Mouse (Mus musculus) hindbrain, embryonic 13.5 days (tissue): Measurements from ENCODE around the gene Slc6a17. TPM values are rescaled to one million over a fixed set of nuclear protein-coding genes. Genes with fewer than 3 reads are reported as not detected.
A peak's percentile ranks its signal among the peaks of the same experiment; 100 is the strongest.

Experiments used
- ATAC-seq: fragments of 200-750 bp; cut with Nextera tagmentation; 2 replicates; pipeline ENCODE4 v1.8.0; 2017; ENCODE audit warnings: moderate TSS enrichment; ENCODE audit not compliant: low FRiP score
- H3K27ac ChIP-seq: fragments of 300-500 bp; sonication (generic); 2 replicates; pipeline ENCODE4 v1.5.1; 2015; ENCODE audit warnings: inconsistent platforms, mild to moderate bottlenecking, moderate library complexity
- H3K27me3 ChIP-seq: fragments of 300-500 bp; sonication (generic); 2 replicates; pipeline ENCODE4 v1.6.1; 2015; ENCODE audit warnings: mild to moderate bottlenecking, inconsistent platforms
- H3K36me3 ChIP-seq: fragments of 300-500 bp; sonication (generic); 2 replicates; pipeline ENCODE4 v1.6.1; 2015; ENCODE audit warnings: mild to moderate bottlenecking, inconsistent platforms
- H3K4me1 ChIP-seq: fragments of 300-500 bp; sonication (generic); replicated peaks from 2 replicates; pipeline ENCODE4 v1.6.1; 2015; ENCODE audit warnings: inconsistent platforms
- H3K4me2 ChIP-seq: fragments of 300-500 bp; sonication (generic); 2 replicates; pipeline ENCODE4 v1.6.1; 2015; ENCODE audit warnings: inconsistent platforms, mild to moderate bottlenecking, moderate library complexity
- H3K4me3 ChIP-seq: fragments of 300-500 bp; sonication (generic); 2 replicates; pipeline ENCODE4 v1.5.1; 2015; ENCODE audit warnings: mild to moderate bottlenecking, inconsistent platforms
- H3K9ac ChIP-seq: fragments of 300-500 bp; sonication (generic); 2 replicates; pipeline ENCODE4 v1.6.1; 2015; ENCODE audit warnings: mild to moderate bottlenecking, inconsistent platforms
- H3K9me3 ChIP-seq: fragments of 300-500 bp; sonication (generic); 2 replicates; pipeline ENCODE4 v1.6.1; 2016; ENCODE audit warnings: inconsistent platforms
- WGBS: fragments of 180-500 bp; shearing (Covaris S2); methylation state at CpG from one replicate; pipeline ENCODE4 v1.1.7; 2015; 5-methylcytosine and 5-hydroxymethylcytosine counted together
- polyA plus RNA-seq: library from polyadenylated mRNA; unstranded; fragments of >200 nt; fragmentation: Nextera tagmentation; extraction: Ambion mirVana; gene quantifications from 2 replicates; pipeline ENCODE4 v1.2.1, GENCODE M21; 2015

Gene Slc6a17
- polyA plus RNA-seq, 1 experiment from 2014 or later: 10.6 TPM

- peaks cover 73% of the 10 kb centered on the region for H3K27me3 ChIP-seq
- peak overlapping the region; percentile 62 for H3K4me3 ChIP-seq
- H3K36me3 ChIP-seq: no peaks in the 10 kb centered on the region
- H3K9ac ChIP-seq: peak overlapping the region; percentile 78
- ATAC-seq: peak; percentile 87
- peak overlapping the region; percentile 94 for H3K4me2 ChIP-seq
- H3K4me1 ChIP-seq: peaks cover 22% of the 10 kb centered on the region
- 3% methylated on average over 55 of the region's 55 CpGs for WGBS
- no peaks in the 10 kb centered on the region for H3K9me3 ChIP-seq
- peak overlapping the region; percentile 83 for H3K27ac ChIP-seq
Observed at GRCm38 (mm10) chr3:107516776-107517630, 815 bp downstream of the Slc6a17 start.

GRCm38 (mm10) chr3:107515989-107516388 lies 1.8 kb downstream of the Slc6a17 start:
- Histone ChIP-seq H3K27me3 (peaks cover 73% of the 10 kb centered on the region), H3K4me1 (peaks cover 22% of the 10 kb centered on the region), H3K9ac (no peak overlapping the region), H3K4me2 (peak overlapping the region; percentile 94), H3K9me3 (no peaks in the 10 kb centered on the region), H3K4me3 (0 out of 2 replicates have a peak overlapping the region, but pooled peaks have one; percentile 5), H3K36me3 (no peaks in the 10 kb centered on the region), H3K27ac (no peak overlapping the region)
- WGBS: 75% methylated on average over 4 of the region's 4 CpGs
- no peak for ATAC-seq

GRCm38 (mm10) chr3:107511416-107511815 lies 6.4 kb downstream of the Slc6a17 start:
- Histone ChIP-seq H3K27me3 (peaks cover 34% of the 10 kb centered on the region), H3K4me3 (no peak overlapping the region), H3K4me1 (peaks cover 6% of the 10 kb centered on the region), H3K4me2 (no peak overlapping the region), H3K9ac (no peak overlapping the region), H3K36me3 (no peaks in the 10 kb centered on the region), H3K9me3 (no peaks in the 10 kb centered on the region), H3K27ac (no peak overlapping the region)
- no peak for ATAC-seq
- 82% methylated on average over 3 of the region's 3 CpGs for WGBS

- Histone ChIP-seq H3K9ac (no peak overlapping the region), H3K4me1 (peaks cover 22% of the 10 kb centered on the region), H3K4me2 (no peak overlapping the region), H3K4me3 (no peak overlapping the region), H3K36me3 (no peaks in the 10 kb centered on the region), H3K27me3 (peaks cover 13% of the 10 kb centered on the region; the same call in 1 of the 2 replicates), H3K27ac (no peak overlapping the region), H3K9me3 (no peaks in the 10 kb centered on the region)
- 77% methylated on average over 8 of the region's 8 CpGs for WGBS
- no peak for ATAC-seq
Observed at GRCm38 (mm10) chr3:107508696-107509095, 9.1 kb downstream of the Slc6a17 start.

- H3K4me3 ChIP-seq: no peak overlapping the region
- no peak overlapping the region for H3K4me2 ChIP-seq
- no peak for ATAC-seq
- H3K36me3 ChIP-seq: no peaks in the 10 kb centered on the region
- H3K27me3 ChIP-seq: peaks cover 10% of the 10 kb centered on the region; the same call in 1 of the 2 replicates
- no peaks in the 10 kb centered on the region for H3K9me3 ChIP-seq
- no peak overlapping the region for H3K27ac ChIP-seq
- WGBS: 88% methylated on average over 9 of the region's 9 CpGs
- peaks cover 22% of the 10 kb centered on the region for H3K4me1 ChIP-seq
- no peak overlapping the region for H3K9ac ChIP-seq
Observed at GRCm38 (mm10) chr3:107507966-107508365, 9.9 kb downstream of the Slc6a17 start.

GRCm38 (mm10) chr3:107506531-107506930 lies 11.3 kb downstream of the Slc6a17 start:
- Histone ChIP-seq H3K9ac (no peak overlapping the region), H3K9me3 (no peaks in the 10 kb centered on the region), H3K27me3 (0 out of 2 replicates have a peak, but pooled peaks cover 7% of the 10 kb centered on the region), H3K27ac (no peak overlapping the region), H3K4me3 (no peak overlapping the region), H3K4me2 (no peak overlapping the region), H3K4me1 (peaks cover 34% of the 10 kb centered on the region), H3K36me3 (no peaks in the 10 kb centered on the region)
- WGBS: 78% methylated on average over 4 of the region's 4 CpGs
- ATAC-seq: no peak

- Histone ChIP-seq H3K4me1 (peaks cover 42% of the 10 kb centered on the region), H3K9ac (no peak overlapping the region), H3K4me2 (no peak overlapping the region), H3K27ac (peak overlapping the region; percentile 24), H3K27me3 (0 out of 2 replicates have a peak, but pooled peaks cover 7% of the 10 kb centered on the region), H3K36me3 (no peaks in the 10 kb centered on the region), H3K4me3 (no peak overlapping the region), H3K9me3 (no peaks in the 10 kb centered on the region)
- 32% methylated on average over 4 of the region's 4 CpGs for WGBS
- peak; percentile 63 for ATAC-seq
Observed at GRCm38 (mm10) chr3:107505464-107506367, 12.1 kb downstream of the Slc6a17 start.

GRCm38 (mm10) chr3:107504542-107504941 lies 13.3 kb downstream of the Slc6a17 start:
- 58% methylated on average over 1 of the region's 1 CpGs for WGBS
- H3K4me2 ChIP-seq: no peak overlapping the region
- H3K27ac ChIP-seq: no peak overlapping the region
- no peak overlapping the region for H3K9ac ChIP-seq
- no peaks in the 10 kb centered on the region for H3K9me3 ChIP-seq
- peaks cover 42% of the 10 kb centered on the region for H3K4me1 ChIP-seq
- H3K4me3 ChIP-seq: no peak overlapping the region
- H3K36me3 ChIP-seq: peaks cover 8% of the 10 kb centered on the region
- ATAC-seq: no peak
- 0 out of 2 replicates have a peak, but pooled peaks cover 7% of the 10 kb centered on the region for H3K27me3 ChIP-seq

GRCm38 (mm10) chr3:107503716-107504115 lies 14.1 kb downstream of the Slc6a17 start:
- peaks cover 11% of the 10 kb centered on the region for H3K36me3 ChIP-seq

GRCm38 (mm10) chr3:107501702-107502151 lies 16.1 kb downstream of the Slc6a17 start:
- Histone ChIP-seq H3K27me3 (0 out of 2 replicates have a peak, but pooled peaks cover 9% of the 10 kb centered on the region), H3K9me3 (no peaks in the 10 kb centered on the region), H3K36me3 (peaks cover 11% of the 10 kb centered on the region), H3K4me2 (no peak overlapping the region), H3K9ac (peak overlapping the region; percentile 5; the same call in 1 of the 2 replicates), H3K27ac (peak overlapping the region; percentile 73), H3K4me1 (peaks cover 43% of the 10 kb centered on the region), H3K4me3 (no peak overlapping the region)
- ATAC-seq: no peak
- WGBS: 36% methylated on average over 7 of the region's 7 CpGs

More at GRCm38 (mm10) chr3:107503716-107504115, 14.1 kb downstream of the Slc6a17 start:
- Histone ChIP-seq H3K4me3 (no peak overlapping the region), H3K9me3 (no peaks in the 10 kb centered on the region), H3K27ac (no peak overlapping the region), H3K27me3 (0 out of 2 replicates have a peak, but pooled peaks cover 9% of the 10 kb centered on the region), H3K4me1 (peaks cover 42% of the 10 kb centered on the region), H3K4me2 (no peak overlapping the region), H3K9ac (no peak overlapping the region)
- no peak for ATAC-seq
- 62% methylated on average over 2 of the region's 2 CpGs for WGBS

GRCm38 (mm10) chr3:107500301-107500700 lies 17.5 kb downstream of the Slc6a17 start:
- H3K4me3 ChIP-seq: no peak overlapping the region
- peaks cover 11% of the 10 kb centered on the region for H3K36me3 ChIP-seq
- 94% methylated on average over 11 of the region's 11 CpGs for WGBS
- H3K9me3 ChIP-seq: no peaks in the 10 kb centered on the region
- no peak overlapping the region for H3K27ac ChIP-seq
- H3K4me2 ChIP-seq: no peak overlapping the region
- no peak for ATAC-seq
- H3K27me3 ChIP-seq: 0 out of 2 replicates have a peak, but pooled peaks cover 9% of the 10 kb centered on the region
- H3K9ac ChIP-seq: no peak overlapping the region
- peaks cover 42% of the 10 kb centered on the region for H3K4me1 ChIP-seq
